Mouse (Mus musculus): Measurements from ENCODE around the gene Dmp1. TPM values are rescaled to one million over a fixed set of nuclear protein-coding genes. Genes with fewer than 3 reads are reported as not detected.

Dmp1 gene
- 0.08 and 0.13 TPM in 2 replicates for polyA plus RNA-seq (2015; fragmentation: Nextera tagmentation; extraction: Ambion mirVana)

DNA sequence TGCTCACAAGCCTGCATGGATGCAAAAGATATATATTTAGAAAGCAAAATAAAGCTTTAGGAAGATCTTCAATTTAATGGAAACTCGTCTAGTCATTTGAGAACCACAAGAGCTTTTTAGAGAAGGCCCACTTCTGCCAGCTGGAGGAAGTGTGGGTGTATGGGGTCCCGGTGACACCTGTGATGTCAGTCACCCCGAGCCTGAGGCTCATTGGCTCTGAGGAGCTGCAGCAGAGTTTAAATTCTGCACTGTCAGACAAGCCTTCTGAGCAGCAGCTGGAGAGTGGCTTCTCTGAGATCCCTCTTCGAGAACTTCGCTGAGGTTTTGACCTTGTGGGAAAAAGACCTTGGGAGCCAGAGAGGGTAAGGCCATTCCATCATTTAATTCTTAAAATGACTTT, at the start of gene Dmp1:
Dmp1 (plus strand) TSS at position 263 of the 400 bp plus-strand sequence.
- no peak for DNase-seq (ENCODE audit: low spot score)

DNA sequence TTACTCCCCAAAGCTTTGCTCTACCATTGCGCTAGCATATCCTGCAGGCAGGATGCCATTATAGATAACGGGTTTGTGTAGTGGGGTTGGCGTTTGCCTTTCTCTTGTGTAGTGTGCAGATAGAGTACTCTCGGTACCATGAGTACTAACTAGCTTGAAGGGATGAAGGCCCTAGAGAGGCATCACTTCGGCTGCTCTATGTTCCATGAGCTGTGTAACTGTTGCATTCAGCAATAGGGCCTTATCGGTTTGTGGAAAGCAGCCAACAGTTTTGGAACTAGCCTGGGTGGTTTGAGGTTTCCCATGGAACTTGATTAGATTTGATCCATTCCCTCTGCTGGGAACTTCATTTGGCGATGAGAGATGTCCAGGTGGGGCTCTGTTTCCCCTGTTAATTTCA, 44.7 kb upstream of the Dmp1 start:
- DNase-seq (ENCODE audit: low spot score) = no peak

DNA sequence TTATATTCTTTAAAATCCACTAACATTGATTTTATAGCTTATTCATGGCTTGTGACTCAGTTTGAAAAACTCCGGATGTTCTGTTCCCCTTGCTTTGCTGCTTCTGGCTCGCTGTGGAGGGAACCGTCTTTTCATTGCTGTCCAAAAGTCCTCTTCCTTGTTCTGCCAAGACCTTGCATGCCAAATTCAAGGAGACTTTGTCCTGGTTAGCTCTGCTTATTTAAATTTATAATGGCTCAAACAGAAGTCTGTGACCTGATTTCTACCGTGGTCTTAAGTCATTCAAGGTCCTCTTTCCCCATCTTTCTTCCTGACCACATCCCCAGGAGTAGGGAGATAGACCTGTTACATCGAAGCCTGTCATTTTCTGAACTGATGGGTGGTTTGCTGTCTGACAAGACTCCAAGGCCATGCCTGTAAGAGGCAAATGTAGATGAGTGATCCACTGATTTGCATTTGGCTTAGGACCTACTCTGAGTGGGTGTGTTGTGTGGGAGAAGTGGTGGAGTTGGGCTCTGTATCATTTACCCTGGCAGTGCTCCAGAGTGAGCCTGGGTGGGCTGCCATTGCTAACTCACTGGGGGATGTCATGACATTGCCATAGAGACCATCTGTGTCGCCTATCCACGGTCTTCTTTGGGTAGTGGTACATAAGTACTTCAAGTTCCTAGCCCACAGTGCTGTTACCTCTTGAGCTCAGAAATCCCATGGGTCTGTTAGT, 43.9 kb upstream of the Dmp1 start:
- no peak for DNase-seq (ENCODE audit: low spot score)

DNA sequence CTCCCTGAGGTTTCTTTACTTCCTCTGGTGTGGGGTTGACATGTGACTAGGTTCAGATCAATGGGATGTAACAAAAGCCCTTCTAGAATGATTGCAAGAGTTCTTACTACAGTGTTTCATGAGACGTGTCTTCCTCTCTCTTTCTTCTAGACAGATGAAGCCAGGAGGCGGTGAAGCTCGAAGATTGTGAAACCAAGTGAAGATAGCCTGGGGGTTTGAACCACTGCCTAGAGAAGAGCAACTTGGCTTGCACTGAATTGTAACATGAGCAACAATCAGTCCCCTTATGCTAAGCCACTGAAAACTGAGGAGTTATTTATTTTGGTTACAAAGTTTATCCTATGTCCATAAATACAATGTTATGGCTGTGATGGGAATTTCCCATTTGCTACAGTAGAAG, 41.8 kb upstream of the Dmp1 start:
- no peak for DNase-seq (ENCODE audit: low spot score)

DNA sequence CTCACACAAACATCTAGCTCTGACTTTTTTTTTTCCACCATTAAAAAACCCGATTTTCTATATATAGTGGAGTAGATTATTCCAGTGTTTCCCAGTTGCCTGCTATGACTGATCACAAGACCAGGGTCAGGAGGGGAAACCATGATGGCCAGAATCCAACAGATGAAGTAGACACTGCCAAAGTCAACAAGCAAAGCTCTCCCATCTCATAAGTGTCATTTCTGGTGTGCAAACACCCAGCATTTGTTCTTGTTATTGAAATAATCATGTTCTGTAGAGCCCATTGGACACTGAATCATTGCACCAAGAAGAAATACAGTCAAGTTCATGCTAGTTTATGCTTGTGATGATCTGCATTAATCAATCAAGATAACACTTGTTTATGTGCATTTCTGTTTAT, 41.0 kb upstream of the Dmp1 start:
- DNase-seq (ENCODE audit: low spot score) = no peak

DNA sequence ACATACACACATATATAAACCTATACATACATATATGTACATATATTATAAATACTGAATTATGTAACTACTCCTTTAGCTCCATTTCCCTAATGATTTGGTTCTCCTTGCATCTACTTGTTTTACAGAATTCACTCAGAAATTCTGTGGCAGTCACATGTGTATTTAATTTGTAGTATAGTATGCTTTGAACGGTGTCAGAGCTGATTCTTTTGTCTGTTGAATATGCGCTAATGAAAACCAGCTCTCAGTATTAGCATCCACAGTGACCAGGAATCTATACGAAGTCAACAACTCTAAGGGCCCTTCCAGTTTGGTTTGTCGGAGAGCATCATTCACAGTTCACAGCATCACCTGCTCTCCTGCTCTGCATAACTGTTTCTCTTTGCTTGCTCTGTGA, 38.9 kb upstream of the Dmp1 start:
- no peak for DNase-seq (ENCODE audit: low spot score)

DNA sequence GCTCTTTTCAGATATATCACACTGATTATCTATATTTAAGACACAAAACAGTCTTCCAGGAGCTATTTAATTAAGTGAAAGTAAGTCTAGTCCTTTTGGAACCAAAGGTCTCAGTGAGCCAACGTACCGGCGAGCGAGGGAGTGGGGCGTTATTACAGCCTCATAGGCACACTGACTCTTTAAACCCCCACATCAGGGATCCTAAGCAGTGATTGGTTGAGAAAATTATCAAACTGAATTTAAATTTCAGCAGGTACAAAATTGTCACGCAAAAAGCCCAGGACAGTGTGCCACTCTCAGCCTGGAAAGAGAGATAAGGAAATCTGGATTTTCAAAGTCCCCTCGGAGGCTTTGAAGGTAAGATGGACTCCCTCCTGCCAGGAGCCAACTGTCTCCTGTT, 32.0 kb upstream of the Dmp1 start, which contains the start of gene Dspp:
Dspp (plus strand) TSS at position 301 of the 400 bp plus-strand sequence.
- no peak for DNase-seq (ENCODE audit: low spot score)

DNA sequence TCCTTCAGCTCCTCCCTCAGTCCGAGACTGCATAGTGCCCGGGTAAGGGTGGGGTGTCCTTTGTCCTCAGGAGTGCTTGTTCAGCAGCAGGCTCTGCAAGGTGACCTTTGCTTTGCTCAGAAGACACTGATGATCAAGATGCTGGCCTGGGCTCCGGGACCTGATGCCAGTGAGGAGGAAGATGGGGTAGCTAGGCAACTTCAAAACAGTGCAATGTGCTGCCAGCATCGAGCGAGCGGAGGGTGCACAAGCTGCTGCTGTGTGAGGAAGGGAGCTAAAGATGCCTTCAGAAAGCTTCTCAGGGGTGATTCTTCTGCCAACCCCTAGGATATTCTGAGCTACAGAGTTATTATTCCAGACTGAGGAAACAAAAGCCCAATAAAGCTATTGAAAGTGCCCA, 29.3 kb upstream of the Dmp1 start:
- DNase-seq (ENCODE audit: low spot score) = no peak

- no peak for DNase-seq (ENCODE audit: low spot score)
These were observed 18.7 kb upstream of the Dmp1 start for GRCm38 (mm10) chr5:104183743-104184142.

DNA sequence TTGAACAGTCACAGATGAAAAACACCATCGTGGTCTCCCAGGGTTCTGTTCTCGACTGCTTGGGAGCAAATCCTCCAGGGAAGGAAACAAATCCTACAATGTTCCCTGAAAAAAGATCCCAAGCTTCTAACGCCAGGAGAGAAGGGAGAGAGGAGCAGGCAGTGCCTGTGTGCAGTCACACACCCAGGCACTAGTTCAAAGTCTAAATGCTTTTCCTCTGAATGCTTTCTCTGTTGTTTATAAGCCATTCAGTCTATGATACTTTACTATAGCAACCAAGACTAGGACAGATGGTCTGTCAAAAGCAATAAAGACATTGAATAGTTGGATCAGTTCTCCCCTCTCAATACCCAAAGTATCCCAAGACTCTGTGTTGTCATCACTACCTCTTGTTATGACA, 15.1 kb upstream of the Dmp1 start:
- DNase-seq (ENCODE audit: low spot score) = no peak

- DNase-seq (ENCODE audit: low spot score) = no peak
These were observed 7.3 kb upstream of the Dmp1 start for GRCm38 (mm10) chr5:104195086-104195485.

DNA sequence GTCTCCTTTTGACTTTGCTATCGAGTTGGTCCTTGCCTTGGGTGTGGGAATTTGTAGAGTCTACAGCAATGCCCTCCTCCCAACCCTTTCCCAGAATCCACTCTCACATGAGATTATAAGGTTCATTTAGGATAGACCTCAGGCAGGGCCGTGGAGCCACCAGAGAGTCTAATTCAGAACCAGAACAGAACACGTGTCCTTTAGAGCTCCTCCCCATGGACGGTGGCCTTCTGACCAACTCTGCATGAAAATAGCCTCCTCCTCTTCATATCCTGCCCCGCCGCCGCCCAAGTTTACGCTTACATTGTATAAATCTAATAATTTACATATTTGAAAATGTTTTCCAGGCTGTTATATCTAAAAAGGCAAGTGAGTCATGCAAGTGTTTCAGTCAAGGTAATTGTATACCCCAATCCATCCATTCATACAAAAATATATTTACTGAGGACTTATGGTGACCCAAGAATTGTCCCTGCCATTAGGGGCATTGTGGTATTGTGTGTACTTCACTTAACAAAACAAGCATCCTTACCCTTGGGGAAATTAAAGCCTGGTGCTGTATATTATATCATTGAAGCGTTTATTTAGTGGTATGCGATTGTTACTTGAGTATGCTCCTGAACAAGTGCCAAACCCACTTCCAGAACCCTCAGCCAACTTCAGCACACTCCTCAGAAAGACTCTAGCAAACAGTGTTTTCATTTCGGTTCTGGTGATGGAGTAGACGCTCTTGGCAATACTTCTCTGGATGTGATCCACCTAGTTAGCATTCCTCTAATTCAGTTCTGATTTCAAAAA, 1.1 kb upstream of the Dmp1 start:
- no peak for DNase-seq (ENCODE audit: low spot score)

DNA sequence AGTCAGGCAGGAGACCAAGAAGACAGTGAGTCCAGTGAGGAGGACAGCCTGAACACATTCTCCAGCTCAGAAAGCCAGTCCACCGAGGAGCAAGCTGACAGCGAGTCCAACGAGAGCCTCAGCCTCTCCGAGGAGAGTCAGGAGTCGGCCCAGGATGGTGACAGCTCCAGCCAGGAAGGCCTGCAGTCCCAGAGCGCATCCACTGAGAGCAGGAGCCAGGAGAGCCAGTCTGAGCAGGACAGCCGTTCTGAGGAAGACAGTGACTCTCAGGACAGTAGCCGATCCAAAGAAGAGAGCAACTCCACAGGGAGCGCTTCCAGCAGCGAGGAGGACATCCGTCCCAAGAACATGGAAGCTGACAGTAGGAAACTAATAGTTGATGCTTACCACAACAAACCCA, 10.1 kb downstream of the Dmp1 start:
- DNase-seq (ENCODE audit: low spot score) = no peak

GRCm38 (mm10) chr5:104218926-104219325, 16.5 kb downstream of the Dmp1 start:
- no peak for DNase-seq (ENCODE audit: low spot score)

DNA sequence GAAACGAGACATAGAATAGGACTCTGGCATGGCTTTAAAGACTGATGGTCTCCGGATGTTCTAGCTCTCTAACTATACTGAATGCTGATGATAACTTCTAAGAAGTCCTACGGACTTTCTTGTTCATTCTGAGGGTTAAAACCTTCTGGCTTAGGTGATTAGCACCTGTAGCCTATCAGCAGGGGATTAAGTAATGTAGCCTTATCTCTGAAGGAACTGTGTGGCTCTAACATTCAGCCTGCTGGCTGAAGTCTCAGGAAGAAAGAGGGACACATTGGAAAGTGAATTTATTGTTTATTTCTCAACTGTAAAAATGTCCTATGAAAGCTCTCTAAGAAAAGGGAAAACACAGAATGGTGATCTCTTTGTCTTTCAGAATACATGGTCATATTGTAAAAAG, 21.9 kb downstream of the Dmp1 start:
- DNase-seq (ENCODE audit: low spot score) = no peak

- DNase-seq (ENCODE audit: low spot score) = no peak
These were observed 22.3 kb downstream of the Dmp1 start for GRCm38 (mm10) chr5:104224750-104225149.

- DNase-seq (ENCODE audit: low spot score) = no peak
These were observed 26.1 kb downstream of the Dmp1 start for GRCm38 (mm10) chr5:104228497-104228896.

DNA sequence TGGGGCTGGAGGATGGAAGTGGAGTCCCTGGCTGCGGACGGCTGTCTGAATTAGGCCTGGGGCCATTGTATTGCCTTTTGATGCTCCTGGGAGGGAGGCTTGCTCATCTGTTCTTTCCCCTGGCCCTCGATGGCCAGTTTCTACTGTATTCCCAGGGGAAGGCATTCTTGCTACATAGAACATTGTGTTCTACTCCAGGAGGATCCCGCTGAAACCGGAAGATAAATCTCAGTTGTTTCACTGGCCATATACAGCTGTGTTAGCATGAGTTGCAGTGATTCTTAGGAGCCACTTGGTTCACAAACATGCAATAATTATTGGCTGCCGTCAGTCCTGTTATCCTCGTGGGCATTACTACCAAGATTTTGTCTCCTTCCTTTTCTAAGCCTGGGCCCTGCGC, 34.3 kb downstream of the Dmp1 start:
- no peak for DNase-seq (ENCODE audit: low spot score)

DNA sequence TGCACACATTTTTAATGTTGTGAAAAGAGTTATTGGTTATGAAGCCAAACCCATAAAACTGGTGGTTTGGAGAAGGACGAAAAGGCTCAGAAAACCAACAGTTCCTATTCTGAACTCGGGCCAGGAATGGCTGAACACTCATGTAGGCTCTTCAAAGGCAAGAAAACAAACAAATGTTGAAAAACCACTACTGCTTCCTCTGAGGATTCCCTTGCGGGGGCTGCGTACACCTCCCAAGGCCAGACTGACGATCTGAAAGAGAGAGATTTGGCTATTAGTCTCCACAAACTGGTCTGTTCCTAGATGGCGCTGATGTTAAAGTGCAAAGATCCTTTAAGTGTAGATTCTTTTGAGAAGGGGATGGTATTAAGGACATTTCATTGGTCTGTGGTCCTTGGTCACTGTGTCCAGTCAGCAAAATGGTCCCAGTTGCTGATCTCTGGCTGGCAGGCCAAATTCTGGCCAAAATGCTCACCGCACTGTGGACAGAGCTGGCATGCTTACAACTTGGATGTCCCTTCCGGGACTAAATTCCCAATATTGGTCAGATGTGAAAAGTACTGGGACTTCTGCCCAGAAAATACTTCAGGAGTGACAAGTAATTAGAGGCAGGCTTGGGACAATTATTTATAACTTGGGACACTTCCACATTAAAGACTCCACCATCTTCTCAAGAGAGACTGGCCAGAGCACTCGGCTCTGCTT, 37.4 kb downstream of the Dmp1 start:
- no peak for DNase-seq (ENCODE audit: low spot score)

GRCm38 (mm10) chr5:104244261-104244660, 41.8 kb downstream of the Dmp1 start:
- DNase-seq (ENCODE audit: low spot score) = no peak

- DNase-seq (ENCODE audit: low spot score) = no peak
These were observed 49.4 kb downstream of the Dmp1 start for GRCm38 (mm10) chr5:104251811-104252210.

GRCm38 (mm10) chr5:104256585-104256984, 54.2 kb downstream of the Dmp1 start:
- no peak for DNase-seq (ENCODE audit: low spot score)
